Mouse (Mus musculus) bone marrow macrophage, adult 2 months (primary cell): ENCODE data around the gene Cfap221. TPM values are rescaled to one million over a fixed set of nuclear protein-coding genes. Genes with fewer than 3 reads are reported as not detected.

Experiments
- H3K27ac ChIP-seq: 2 replicates; pipeline ENCODE4 v1.5.1; 2012; ENCODE audit warnings: low read depth, low read length; ENCODE audit not compliant: insufficient read depth
- H3K4me1 ChIP-seq: 2 replicates; pipeline ENCODE4 v1.6.1; 2012; ENCODE audit warnings: low read length; ENCODE audit not compliant: control insufficient read depth, insufficient read depth
- H3K4me3 ChIP-seq: 2 replicates; pipeline ENCODE4 v1.5.1; 2012; ENCODE audit warnings: mild to moderate bottlenecking, low read length, moderate library complexity; ENCODE audit not compliant: insufficient read depth
- CTCF ChIP-seq: IDR thresholded peaks from 2 replicates; pipeline ENCODE4 v1.5.1; 2012; ENCODE audit warnings: low read depth, mild to moderate bottlenecking, low read length, moderate library complexity
- POLR2A ChIP-seq: IDR thresholded peaks from 2 replicates; pipeline ENCODE4 v1.6.1; 2012; ENCODE audit warnings: mild to moderate bottlenecking, low read depth, low read length, borderline replicate concordance
- polyA plus RNA-seq: library from polyadenylated mRNA; stranded (reverse); fragments of >200 nt; gene quantifications from 2 replicates; pipeline ENCODE4 v1.2.4, GENCODE M21; 2012; ENCODE audit not compliant: missing spikeins, insufficient read depth, insufficient read length

Gene Cfap221
- polyA plus RNA-seq, 1 experiment, result not detected

DNA sequence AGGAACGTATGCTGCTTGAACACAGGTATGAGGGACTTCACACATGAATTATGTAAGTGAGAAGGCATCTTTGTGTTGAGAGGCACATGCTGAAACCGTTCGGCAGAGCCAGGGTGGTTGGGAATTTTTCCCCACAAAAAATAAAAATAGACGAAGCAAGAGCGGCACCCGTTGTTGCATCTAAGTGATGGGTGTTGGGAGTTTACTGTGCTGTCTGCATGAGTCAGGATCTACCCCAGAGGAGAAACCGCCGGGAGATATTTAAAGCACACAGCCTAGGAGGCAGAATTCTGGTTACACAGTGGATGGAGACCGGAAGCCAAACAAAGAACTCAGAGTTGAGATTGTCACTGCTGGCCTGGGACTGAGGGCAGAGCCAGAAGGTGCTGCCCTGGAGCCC lies 105.9 kb downstream of the Cfap221 start:
- Histone ChIP-seq H3K4me3 (no peak overlapping the region), H3K27ac (no peak overlapping the region), H3K4me1 (peaks cover 11% of the 10 kb centered on the region)
- no peak for TF ChIP-seq POLR2A
- TF ChIP-seq CTCF, result no peak

- Histone ChIP-seq H3K4me3 (no peak overlapping the region), H3K4me1 (peaks cover 11% of the 10 kb centered on the region), H3K27ac (no peak overlapping the region)
- TF ChIP-seq POLR2A, result no peak
- TF ChIP-seq CTCF, result no peak
These were observed 107.7 kb downstream of the Cfap221 start for GRCm38 (mm10) chr1:119889347-119889746.

DNA sequence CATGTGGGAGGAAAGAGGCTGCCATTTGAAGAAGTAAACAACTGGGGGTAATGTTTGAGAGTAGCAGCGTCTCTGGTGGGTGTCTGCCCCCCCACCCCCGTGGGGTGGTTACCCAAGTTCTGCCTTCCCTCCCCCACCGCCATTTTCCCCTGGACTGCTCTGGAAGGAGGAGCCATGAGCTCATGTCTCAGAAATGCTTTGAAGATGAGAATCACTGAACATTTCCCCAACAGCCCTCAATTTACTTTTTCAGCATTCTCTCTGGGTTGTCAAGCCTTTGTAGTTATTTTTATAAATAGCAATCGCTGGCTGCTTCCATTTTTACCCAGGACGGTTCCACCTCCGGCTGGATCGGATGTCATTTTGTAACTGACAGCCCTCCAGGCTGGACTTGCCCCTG lies 110.7 kb downstream of the Cfap221 start:
- no peak for TF ChIP-seq CTCF
- TF ChIP-seq POLR2A, result no peak
- Histone ChIP-seq H3K27ac (no peak overlapping the region), H3K4me3 (no peak overlapping the region), H3K4me1 (no peaks in the 10 kb centered on the region)

- no peaks in the 10 kb centered on the region for H3K4me1 ChIP-seq
- H3K4me3 ChIP-seq, result no peak overlapping the region
- TF ChIP-seq CTCF (no peak), POLR2A (no peak)
- H3K27ac ChIP-seq, result no peak overlapping the region
These were observed 112.8 kb downstream of the Cfap221 start for GRCm38 (mm10) chr1:119884272-119884671.

DNA sequence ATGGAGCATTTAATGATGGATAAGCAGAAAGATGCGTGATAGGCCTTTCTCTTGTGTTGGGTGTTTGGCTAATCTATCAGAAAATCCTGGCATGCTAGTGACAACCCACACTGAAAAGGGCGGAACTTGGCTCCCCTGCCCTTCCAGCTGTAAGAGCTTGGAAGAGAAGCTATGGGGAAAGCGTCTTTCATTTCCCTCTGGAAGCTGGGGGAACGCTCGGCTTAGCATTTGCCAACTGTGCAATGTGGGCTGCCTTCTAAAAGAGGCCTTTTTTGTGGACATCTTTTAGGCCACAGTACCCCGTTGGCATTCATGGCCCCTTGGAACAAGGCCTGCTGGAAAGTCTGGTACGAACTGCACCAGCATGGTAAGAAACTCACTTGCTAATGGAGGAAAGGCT lies 118.1 kb downstream of the Cfap221 start:
- Histone ChIP-seq H3K4me3 (no peak overlapping the region), H3K4me1 (no peaks in the 10 kb centered on the region), H3K27ac (no peak overlapping the region)
- TF ChIP-seq CTCF (no peak), POLR2A (no peak)

- Histone ChIP-seq H3K4me3 (no peak overlapping the region), H3K4me1 (no peaks in the 10 kb centered on the region), H3K27ac (no peak overlapping the region)
- TF ChIP-seq CTCF (no peak), POLR2A (no peak)
These were observed 119.6 kb downstream of the Cfap221 start for GRCm38 (mm10) chr1:119877469-119877868.

Other genes with a start within 250 kb of the Cfap221 start
- gene Ptpn4, start 159.6 kb downstream of the Cfap221 start, polyA plus RNA-seq, result 2.9 and 6.6 TPM in 2 replicates
- 2.8 and 3.3 TPM in 2 replicates for gene Tmem177, start 84.0 kb downstream of the Cfap221 start, polyA plus RNA-seq
- not detected in 2 replicates for gene Sctr, start 9.7 kb upstream of the Cfap221 start, polyA plus RNA-seq
- gene Tmem37, start 76.8 kb upstream of the Cfap221 start, polyA plus RNA-seq, result 71.5 and 83.0 TPM in 2 replicates
- gene Dbi, start 123.8 kb upstream of the Cfap221 start, polyA plus RNA-seq, result 259 and 267 TPM in 2 replicates
- 5.3 and 8.7 TPM in 2 replicates for gene 3110009E18Rik, start 124.0 kb upstream of the Cfap221 start, polyA plus RNA-seq